Mouse (Mus musculus): Measurements from ENCODE around the gene Abtb2. TPM values are rescaled to one million over a fixed set of nuclear protein-coding genes. Genes with fewer than 3 reads are reported as not detected.

Gene Abtb2
- total RNA-seq, 2 experiments from 2014 or later, result 7.7 to 8.3 TPM

Other genes with a start within 250 kb of the Abtb2 start
- under 1 TPM; 0.94 to 0.95 TPM for gene Elf5, start 154.6 kb upstream of the Abtb2 start, total RNA-seq (2021)
- 10 to 100 TPM; 38.3 to 38.4 TPM for gene Cat, start 81.2 kb upstream of the Abtb2 start, total RNA-seq (2021)
- gene Nat10, start 195.0 kb downstream of the Abtb2 start, total RNA-seq (2021), result 10 to 100 TPM; 30.6 to 33.2 TPM
- gene Caprin1, start 231.3 kb downstream of the Abtb2 start, total RNA-seq (2021), result 100 to 1,000 TPM; 288 to 316 TPM